Mouse (Mus musculus): ENCODE results near the gene Acbd6. TPM values are rescaled to one million over a fixed set of nuclear protein-coding genes. Genes with fewer than 3 reads are reported as not detected.

Gene Acbd6
- polyA plus RNA-seq, 1 experiment, result 164 TPM

DNA sequence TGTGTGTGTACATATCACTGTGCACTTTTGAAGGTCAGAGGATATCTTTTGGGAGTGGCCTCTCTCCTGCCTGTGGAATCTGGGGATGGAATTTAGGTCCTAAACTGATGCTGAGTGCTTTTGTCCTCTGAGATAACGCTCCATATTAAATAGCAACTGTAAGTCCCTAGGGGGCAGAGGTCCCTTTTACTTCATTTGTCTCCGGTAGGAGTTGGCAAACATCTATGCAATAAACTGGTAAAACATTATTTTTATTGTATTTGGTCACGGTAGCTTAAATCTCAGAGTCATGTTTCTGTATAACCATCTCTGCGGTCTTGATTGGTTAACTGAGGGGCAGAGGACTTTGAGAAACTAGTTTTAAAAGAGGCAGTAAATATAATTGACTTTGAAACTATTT, 35.4 kb upstream of the Acbd6 start:
- WGBS, result 96% methylated on average over 4 of the region's 4 CpGs
- Histone ChIP-seq H3K4me3 (ENCODE audit: control insufficient read depth, insufficient read depth, low read length) (no peak overlapping the region), H3K27me3 (ENCODE audit: control insufficient read depth, insufficient read depth, low read length) (no peaks in the 10 kb centered on the region), H3K27ac (ENCODE audit: control insufficient read depth, insufficient read depth, low read length) (no peak overlapping the region), H3K36me3 (ENCODE audit: control insufficient read depth, insufficient read depth, low read length) (no peaks in the 10 kb centered on the region), H3K4me1 (replicated peaks; ENCODE audit: control insufficient read depth, insufficient read depth, low read length) (no peaks in the 10 kb centered on the region)
- DNase-seq, result no peak
- TF ChIP-seq POLR2A (IDR thresholded peaks at IDR 0.05; ENCODE audit: control insufficient read depth, extremely low read depth, insufficient read depth, low read length, poor library complexity) (no peak), CTCF (IDR thresholded peaks at IDR 0.05; ENCODE audit: borderline replicate concordance, control insufficient read depth, extremely low read depth, insufficient read depth, low read length, poor library complexity) (no peak)

DNA sequence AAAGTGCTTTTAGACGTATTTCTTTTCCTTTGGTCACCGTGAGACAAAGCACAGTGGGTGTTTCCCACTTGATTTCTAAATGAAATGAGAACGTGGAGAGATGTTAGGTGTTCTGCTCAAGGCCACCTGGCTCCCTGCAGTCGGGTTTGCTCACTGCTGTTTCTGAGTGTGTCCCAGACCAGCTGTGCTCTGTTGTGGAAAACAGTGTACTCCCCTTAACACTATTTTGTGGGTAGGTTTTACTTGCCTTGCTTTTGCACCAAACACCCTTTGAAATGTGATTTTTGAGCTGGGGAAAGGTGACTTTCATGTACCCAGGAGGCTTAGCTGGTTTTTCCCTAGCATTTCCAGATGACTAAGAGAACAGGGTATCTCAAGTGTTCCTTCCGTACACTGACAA, 31.7 kb upstream of the Acbd6 start:
- Histone ChIP-seq H3K36me3 (ENCODE audit: control insufficient read depth, insufficient read depth, low read length) (no peaks in the 10 kb centered on the region), H3K4me1 (replicated peaks; ENCODE audit: control insufficient read depth, insufficient read depth, low read length) (0 out of 2 replicates have a peak, but pooled peaks cover 2% of the 10 kb centered on the region), H3K27me3 (ENCODE audit: control insufficient read depth, insufficient read depth, low read length) (no peaks in the 10 kb centered on the region), H3K4me3 (ENCODE audit: control insufficient read depth, insufficient read depth, low read length) (no peak overlapping the region), H3K27ac (ENCODE audit: control insufficient read depth, insufficient read depth, low read length) (no peak overlapping the region)
- 31% methylated on average over 5 of the region's 5 CpGs for WGBS
- TF ChIP-seq CTCF (IDR thresholded peaks at IDR 0.05; ENCODE audit: borderline replicate concordance, control insufficient read depth, extremely low read depth, insufficient read depth, low read length, poor library complexity) (no peak), POLR2A (IDR thresholded peaks at IDR 0.05; ENCODE audit: control insufficient read depth, extremely low read depth, insufficient read depth, low read length, poor library complexity) (no peak)
- no peak for DNase-seq

GRCm38 (mm10) chr1:155527027-155527786, 30.7 kb upstream of the Acbd6 start:
- Histone ChIP-seq H3K4me1 (replicated peaks; ENCODE audit: control insufficient read depth, insufficient read depth, low read length) (0 out of 2 replicates have a peak, but pooled peaks cover 2% of the 10 kb centered on the region), H3K27me3 (ENCODE audit: control insufficient read depth, insufficient read depth, low read length) (no peaks in the 10 kb centered on the region), H3K27ac (ENCODE audit: control insufficient read depth, insufficient read depth, low read length) (no peak overlapping the region), H3K4me3 (ENCODE audit: control insufficient read depth, insufficient read depth, low read length) (no peak overlapping the region), H3K36me3 (ENCODE audit: control insufficient read depth, insufficient read depth, low read length) (no peaks in the 10 kb centered on the region)
- TF ChIP-seq POLR2A (IDR thresholded peaks at IDR 0.05; ENCODE audit: control insufficient read depth, extremely low read depth, insufficient read depth, low read length, poor library complexity) (no peak), CTCF (IDR thresholded peaks at IDR 0.05; ENCODE audit: borderline replicate concordance, control insufficient read depth, extremely low read depth, insufficient read depth, low read length, poor library complexity) (no peak)
- whole genome bisulfite sequencing, result 90% methylated on average over 12 of the region's 12 CpGs
- no peak for DNase-seq

DNA sequence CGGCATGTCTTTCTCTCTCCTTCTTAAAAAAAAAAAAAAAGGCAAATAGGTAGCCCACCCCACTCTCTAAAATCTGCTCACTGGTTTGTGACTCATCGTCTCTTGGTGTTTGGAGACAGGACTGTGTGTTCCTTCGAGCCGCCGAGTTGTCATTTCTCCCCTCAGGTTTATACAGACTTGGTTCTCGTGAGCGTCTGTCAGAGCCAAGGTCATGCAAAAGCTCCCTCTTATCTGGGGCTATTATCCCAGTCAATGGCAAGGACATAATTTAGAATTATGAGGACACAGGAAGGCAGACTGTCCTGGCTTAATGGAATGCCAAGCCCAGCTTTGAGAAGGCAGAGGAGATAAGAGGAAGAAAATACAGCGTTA, 30.1 kb upstream of the Acbd6 start:
- Histone ChIP-seq H3K36me3 (ENCODE audit: control insufficient read depth, insufficient read depth, low read length) (no peaks in the 10 kb centered on the region), H3K4me1 (replicated peaks; ENCODE audit: control insufficient read depth, insufficient read depth, low read length) (0 out of 2 replicates have a peak, but pooled peaks cover 2% of the 10 kb centered on the region), H3K27me3 (ENCODE audit: control insufficient read depth, insufficient read depth, low read length) (no peaks in the 10 kb centered on the region), H3K27ac (ENCODE audit: control insufficient read depth, insufficient read depth, low read length) (no peak overlapping the region), H3K4me3 (ENCODE audit: control insufficient read depth, insufficient read depth, low read length) (no peak overlapping the region)
- TF ChIP-seq POLR2A (IDR thresholded peaks at IDR 0.05; ENCODE audit: control insufficient read depth, extremely low read depth, insufficient read depth, low read length, poor library complexity), result no peak
- no peak for TF ChIP-seq CTCF (IDR thresholded peaks at IDR 0.05; ENCODE audit: borderline replicate concordance, control insufficient read depth, extremely low read depth, insufficient read depth, low read length, poor library complexity)
- no peak for DNase-seq
- WGBS, result 94% methylated on average over 8 of the region's 8 CpGs

DNA sequence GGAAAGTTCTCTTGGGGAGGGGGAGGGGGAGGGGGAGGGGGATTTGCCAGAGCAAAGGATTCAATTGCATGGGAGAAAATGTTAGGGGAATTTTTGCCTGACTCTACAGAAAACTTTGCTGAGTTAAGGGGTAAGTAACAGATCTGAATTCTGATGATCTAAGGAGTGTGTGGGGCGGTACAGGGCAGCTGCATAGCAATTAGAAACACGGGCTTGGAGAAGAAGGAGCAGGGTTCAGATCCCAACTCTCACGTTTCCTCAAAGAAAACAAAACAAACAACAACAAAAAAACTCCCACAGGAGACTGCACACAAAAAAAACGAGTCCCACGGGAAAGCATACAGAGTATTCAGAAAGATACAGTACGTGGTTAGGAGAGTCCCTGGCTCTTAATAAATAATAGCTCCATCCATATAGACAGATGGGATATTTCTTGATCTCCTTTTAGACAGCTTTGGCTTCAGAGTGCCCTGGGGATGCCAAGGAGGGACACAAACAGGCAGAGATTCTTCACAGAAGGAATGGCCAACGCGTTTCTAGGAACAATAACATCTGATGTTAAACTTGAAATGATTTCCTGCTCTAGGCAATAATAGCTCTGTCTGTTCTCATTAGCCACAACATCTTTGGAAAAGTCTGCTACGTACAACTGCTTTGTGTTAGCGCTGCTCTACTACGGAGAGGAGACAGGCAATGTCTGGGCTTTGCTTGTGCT, 29.4 kb upstream of the Acbd6 start:
- TF ChIP-seq CTCF (IDR thresholded peaks at IDR 0.05; ENCODE audit: borderline replicate concordance, control insufficient read depth, extremely low read depth, insufficient read depth, low read length, poor library complexity) (no peak), POLR2A (IDR thresholded peaks at IDR 0.05; ENCODE audit: control insufficient read depth, extremely low read depth, insufficient read depth, low read length, poor library complexity) (no peak)
- no peaks in the 10 kb centered on the region for H3K27me3 ChIP-seq (ENCODE audit: control insufficient read depth, insufficient read depth, low read length)
- H3K4me3 ChIP-seq (ENCODE audit: control insufficient read depth, insufficient read depth, low read length), result no peak overlapping the region
- H3K27ac ChIP-seq (ENCODE audit: control insufficient read depth, insufficient read depth, low read length), result no peak overlapping the region
- 87% methylated on average over 11 of the region's 11 CpGs for WGBS
- DNase-seq, result no peak
- H3K36me3 ChIP-seq (ENCODE audit: control insufficient read depth, insufficient read depth, low read length), result no peaks in the 10 kb centered on the region
- H3K4me1 ChIP-seq (replicated peaks; ENCODE audit: control insufficient read depth, insufficient read depth, low read length), result 0 out of 2 replicates have a peak, but pooled peaks cover 2% of the 10 kb centered on the region

- no peaks in the 10 kb centered on the region for H3K36me3 ChIP-seq (ENCODE audit: control insufficient read depth, insufficient read depth, low read length)
- no peaks in the 10 kb centered on the region for H3K27me3 ChIP-seq (ENCODE audit: control insufficient read depth, insufficient read depth, low read length)
- H3K4me3 ChIP-seq (ENCODE audit: control insufficient read depth, insufficient read depth, low read length), result no peak overlapping the region
- no peak for TF ChIP-seq CTCF (IDR thresholded peaks at IDR 0.05; ENCODE audit: borderline replicate concordance, control insufficient read depth, extremely low read depth, insufficient read depth, low read length, poor library complexity)
- no peak for TF ChIP-seq POLR2A (IDR thresholded peaks at IDR 0.05; ENCODE audit: control insufficient read depth, extremely low read depth, insufficient read depth, low read length, poor library complexity)
- no peak for DNase-seq
- 0 out of 2 replicates have a peak, but pooled peaks cover 2% of the 10 kb centered on the region for H3K4me1 ChIP-seq (replicated peaks; ENCODE audit: control insufficient read depth, insufficient read depth, low read length)
- H3K27ac ChIP-seq (ENCODE audit: control insufficient read depth, insufficient read depth, low read length), result no peak overlapping the region
- WGBS, result 95% methylated on average over 19 of the region's 19 CpGs
These were observed 28.6 kb upstream of the Acbd6 start for GRCm38 (mm10) chr1:155529120-155529963.

Data from thymus, adult 2 months (tissue).